Mouse (Mus musculus): ENCODE results near the gene Tfr2.
"Not testable (repeated sequence)": the region's sequence is repeated elsewhere in the genome, so short reads cannot be mapped to it uniquely, and the experiment has no call there.

Tfr2 gene

DNA sequence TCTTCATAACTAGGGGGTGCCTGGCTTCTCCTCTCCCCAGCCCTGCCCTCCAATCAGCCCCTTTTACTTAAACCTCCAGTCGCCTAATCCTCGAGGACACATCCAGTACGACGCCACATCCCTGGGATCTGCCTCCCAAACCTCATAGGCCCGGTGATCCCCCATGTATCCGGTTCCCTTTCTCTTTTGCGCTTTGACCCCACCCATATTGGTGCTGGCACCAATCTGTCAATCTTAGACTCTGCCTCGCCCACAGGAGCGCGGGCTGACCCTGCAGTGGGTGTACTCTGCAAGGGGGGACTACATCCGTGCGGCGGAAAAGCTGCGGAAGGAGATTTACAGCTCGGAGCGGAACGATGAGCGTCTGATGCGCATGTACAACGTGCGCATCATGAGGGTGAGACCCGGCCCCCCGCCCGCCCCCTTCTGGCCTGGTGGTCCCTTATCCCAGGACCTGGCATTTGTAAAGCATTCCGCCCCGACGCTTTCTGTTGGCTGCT is 14.1 kb downstream of the Tfr2 start:
- no peak for DNase-seq (ENCODE audit: low spot score)

GRCm38 (mm10) chr5:137584976-137585375 is 15.3 kb downstream of the Tfr2 start:
- peak; percentile 62 for DNase-seq (ENCODE audit: low spot score)

GRCm38 (mm10) chr5:137590507-137590906 is 20.9 kb downstream of the Tfr2 start:
- no peak for DNase-seq (ENCODE audit: low spot score)

- no peak for DNase-seq (ENCODE audit: low spot score)
Observed at GRCm38 (mm10) chr5:137595921-137596320, 26.3 kb downstream of the Tfr2 start.

GRCm38 (mm10) chr5:137596601-137597261 is 27.1 kb downstream of the Tfr2 start:
- no peak for DNase-seq (ENCODE audit: low spot score)

DNA sequence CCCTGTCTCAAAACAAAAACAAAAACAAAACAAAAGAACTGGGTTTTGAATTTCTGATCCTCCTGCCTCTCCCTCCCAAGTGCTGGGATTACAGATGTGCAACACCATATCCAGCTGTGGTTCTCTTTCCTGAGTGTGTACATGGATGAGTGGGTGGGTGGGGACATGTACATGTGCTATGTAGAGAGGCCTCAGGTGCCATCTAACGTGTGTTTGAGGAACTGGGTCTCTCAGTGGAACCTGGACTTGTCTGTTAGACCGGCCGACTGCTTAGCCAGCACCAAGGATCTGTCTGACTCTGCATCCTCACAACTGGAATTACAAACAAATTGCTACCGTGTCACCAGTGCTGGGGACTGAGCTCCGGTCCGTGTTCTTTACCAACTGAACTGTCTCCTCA is 28.0 kb downstream of the Tfr2 start:
- no peak for DNase-seq (ENCODE audit: low spot score)

GRCm38 (mm10) chr5:137598100-137598826 is 28.6 kb downstream of the Tfr2 start:
- DNase-seq (ENCODE audit: low spot score) = no peak

DNA sequence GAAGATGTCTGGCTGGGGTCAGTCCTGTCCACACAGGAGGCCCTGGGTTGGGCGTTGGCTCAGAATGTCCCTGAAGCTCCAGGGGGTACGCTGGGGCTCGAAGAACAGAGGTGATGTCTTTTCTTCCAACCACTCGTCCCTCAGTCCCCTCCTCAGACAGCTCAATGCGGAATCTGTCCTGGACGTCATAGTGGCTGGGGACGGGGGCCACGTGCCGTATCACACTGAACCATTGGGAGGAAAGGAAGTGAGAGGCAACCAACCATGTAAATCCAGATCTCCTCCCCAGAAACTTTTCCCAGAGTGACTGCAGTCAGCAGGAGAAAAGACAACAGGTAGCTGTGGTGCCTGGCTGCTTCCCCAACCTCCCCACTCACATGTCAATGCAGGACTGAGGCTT is 30.0 kb downstream of the Tfr2 start:
- no peak for DNase-seq (ENCODE audit: low spot score)

GRCm38 (mm10) chr5:137600281-137600618 is 30.6 kb downstream of the Tfr2 start:
- DNase-seq (ENCODE audit: low spot score) = no peak

GRCm38 (mm10) chr5:137600619-137601364 is 31.2 kb downstream of the Tfr2 start, which contains the start of gene Mospd3:
Gene Mospd3 (minus strand): TSS chr5:137601058.
- peak; percentile 98 for DNase-seq (ENCODE audit: low spot score)

GRCm38 (mm10) chr5:137601365-137601729 is 31.7 kb downstream of the Tfr2 start:
- DNase-seq (ENCODE audit: low spot score) = no peak

GRCm38 (mm10) chr5:137607860-137608653 is 38.4 kb downstream of the Tfr2 start:
- DNase-seq (ENCODE audit: low spot score) = no peak

GRCm38 (mm10) chr5:137608654-137609190 is 39.1 kb downstream of the Tfr2 start:
- no peak for DNase-seq (ENCODE audit: low spot score)

- DNase-seq (ENCODE audit: low spot score) = no peak
Observed at GRCm38 (mm10) chr5:137609292-137609691, 39.7 kb downstream of the Tfr2 start.

GRCm38 (mm10) chr5:137610056-137610455 is 40.4 kb downstream of the Tfr2 start:
- no peak for DNase-seq (ENCODE audit: low spot score)

DNA sequence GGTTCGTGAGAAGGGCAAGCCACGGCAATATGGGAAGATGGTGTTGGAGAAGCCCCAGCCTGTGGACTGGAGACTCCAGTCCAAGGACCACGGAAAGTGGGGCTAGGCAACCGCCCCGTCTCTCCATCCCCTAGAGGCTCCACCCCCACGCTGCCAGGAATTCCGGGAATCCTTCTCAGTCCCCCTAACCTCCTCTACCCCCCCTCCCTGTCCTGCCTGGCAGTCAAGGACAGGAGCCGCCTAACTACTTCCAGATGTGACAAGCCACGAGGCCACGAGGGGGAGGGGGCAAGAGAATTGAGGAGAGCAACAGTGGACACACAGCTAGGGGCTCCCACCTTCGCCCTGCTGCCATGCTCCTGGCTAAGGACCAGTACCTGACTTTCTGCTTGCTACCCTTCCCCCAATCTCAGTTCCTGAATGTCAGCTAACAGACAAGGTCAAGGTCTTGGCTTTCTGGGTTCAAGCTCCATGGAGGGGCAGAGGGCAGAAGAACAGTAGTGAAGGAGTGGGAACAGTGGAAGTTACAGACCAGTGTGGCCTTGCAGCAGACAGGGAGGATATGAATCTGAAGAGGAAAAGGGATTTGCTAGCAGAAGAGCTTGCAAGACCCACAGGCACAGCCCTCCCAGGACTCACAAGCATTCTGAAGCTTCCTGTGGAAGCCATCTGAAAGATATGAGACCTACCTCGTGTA is 41.1 kb downstream of the Tfr2 start:
- no peak for DNase-seq (ENCODE audit: low spot score)

DNA sequence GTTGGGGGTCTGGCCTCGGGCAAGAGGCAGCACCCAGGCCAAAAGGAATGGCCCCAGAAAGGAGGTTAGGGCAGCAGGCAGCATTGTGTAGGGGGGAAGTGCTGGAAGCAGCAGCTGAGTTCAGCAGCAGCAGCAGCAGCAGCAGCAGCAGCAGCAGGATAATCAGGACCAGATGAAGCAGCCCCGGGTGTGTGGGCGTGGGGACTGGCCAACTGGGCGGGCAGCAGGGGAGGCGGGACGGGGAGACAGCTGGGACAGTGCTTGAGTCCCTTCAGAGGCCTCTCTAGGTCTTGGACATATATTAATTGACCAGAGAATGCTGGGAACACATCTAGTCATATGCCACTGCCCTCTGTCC is 41.6 kb downstream of the Tfr2 start:
- DNase-seq (ENCODE audit: low spot score) = no peak

- DNase-seq (ENCODE audit: low spot score) = no peak
Observed at GRCm38 (mm10) chr5:137613076-137613475, 43.4 kb downstream of the Tfr2 start.

DNA sequence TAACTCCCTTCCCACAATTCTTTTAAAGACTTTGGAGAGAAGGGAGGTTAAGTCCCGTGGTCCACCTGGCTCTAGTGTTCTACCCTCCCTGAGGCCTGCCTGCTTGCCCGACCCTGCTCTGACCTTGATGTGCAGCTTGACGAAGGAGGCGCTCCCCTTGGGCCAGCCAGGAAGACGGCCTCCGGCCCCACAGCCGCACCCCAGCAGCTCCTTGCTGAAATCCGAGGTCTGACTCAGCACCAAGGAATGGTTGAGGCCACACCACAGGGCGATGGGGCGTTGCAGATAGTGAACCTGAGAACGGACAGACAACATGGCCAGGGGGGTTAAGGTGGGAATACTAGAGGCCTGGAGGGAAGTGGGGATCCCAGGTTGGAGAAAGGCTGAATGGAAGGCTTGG is 43.9 kb downstream of the Tfr2 start, which contains the start of gene Pcolce:
TSS of gene Pcolce (minus strand) at position 235 of the 400 bp plus-strand sequence.
- no peak for DNase-seq (ENCODE audit: low spot score)

- not testable (repeated sequence) for DNase-seq (ENCODE audit: low spot score)
Observed at GRCm38 (mm10) chr5:137614921-137615320, 45.3 kb downstream of the Tfr2 start.

GRCm38 (mm10) chr5:137615347-137615746 is 45.7 kb downstream of the Tfr2 start:
- DNase-seq (ENCODE audit: low spot score) = no peak

All from layer of hippocampus, adult 9-10 months (tissue).